Mouse (Mus musculus): ENCODE measurements at regions not wholly inside any gene's neighbourhood (a gene's known extent, or its start where the extent isn't known, plus 50 kb on each side); places are given as distances from the start of the nearest gene placed in this dataset.
"Not testable (repeated sequence)": the region's sequence is repeated elsewhere in the genome, so short reads cannot be mapped to it uniquely, and the experiment has no call there.

DNA sequence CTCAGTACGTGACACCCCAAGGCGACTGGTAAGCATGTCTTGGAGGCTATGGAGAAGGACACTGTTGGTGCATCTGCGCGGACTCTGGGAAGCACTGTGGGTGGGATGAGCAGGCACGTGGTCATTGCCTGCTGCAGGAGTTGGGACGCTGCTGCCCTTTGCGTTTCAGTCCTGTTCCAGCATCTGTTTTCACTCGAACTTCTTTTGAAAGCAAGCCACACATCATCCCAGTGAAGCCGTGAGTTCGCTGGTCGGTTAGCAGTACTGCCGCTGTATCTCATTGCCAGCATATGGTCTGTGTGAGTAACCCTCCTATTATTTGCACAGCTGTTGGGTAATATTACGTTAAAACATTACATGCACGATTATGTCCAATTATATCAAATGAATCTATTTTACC is 128.1 kb upstream of the C9orf72 start:
- intact Hi-C loops (cut with DNase I): no loop called here
- DNase-seq (ENCODE audit: extremely low spot score in 1 of 2, low spot score in 2 of 2): no peak

DNA sequence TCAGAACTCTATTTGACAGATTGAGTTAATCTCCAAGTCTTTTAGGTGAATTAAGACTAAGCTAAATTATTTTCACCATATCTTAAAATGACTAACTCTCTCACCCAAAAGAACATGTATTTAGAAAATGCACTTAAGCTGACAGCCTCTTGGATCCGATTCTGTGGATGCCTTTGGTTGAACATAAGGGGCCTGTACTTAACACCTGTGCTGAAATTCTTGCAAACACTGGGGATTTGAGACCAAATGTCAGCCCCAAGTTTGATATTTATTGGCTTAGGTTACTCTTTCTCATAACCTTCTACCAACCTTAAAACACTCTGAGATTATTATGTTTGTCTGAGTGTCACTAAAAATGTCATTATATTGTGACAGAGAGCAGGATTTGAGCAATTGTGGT is 126.6 kb upstream of the C9orf72 start:
- intact Hi-C loops (cut with DNase I): no loop called here
- no peak for DNase-seq (ENCODE audit: extremely low spot score in 1 of 2, low spot score in 2 of 2)

DNA sequence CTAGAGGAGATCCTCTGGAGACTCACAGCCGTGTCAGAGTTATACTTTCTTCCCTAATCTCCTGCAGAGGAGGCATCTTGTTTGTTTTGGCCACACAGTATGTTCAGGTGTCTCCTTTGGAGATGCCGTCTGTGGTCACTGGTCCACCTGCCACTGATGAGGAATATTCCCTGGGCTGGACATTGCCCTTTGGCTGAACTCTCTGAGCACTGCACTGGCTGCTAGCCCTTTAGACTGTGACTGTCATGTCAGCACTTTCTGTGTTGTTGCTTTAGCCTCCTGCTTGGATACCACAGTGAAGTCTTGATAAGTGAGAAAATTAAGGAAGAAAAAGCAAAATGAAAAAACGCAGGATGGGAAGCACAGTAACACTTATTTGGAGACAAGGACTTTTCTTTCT is 124.5 kb upstream of the C9orf72 start:
- no peak for DNase-seq (ENCODE audit: extremely low spot score in 1 of 2, low spot score in 2 of 2)
- intact Hi-C loops (cut with DNase I): no loop called here

DNA sequence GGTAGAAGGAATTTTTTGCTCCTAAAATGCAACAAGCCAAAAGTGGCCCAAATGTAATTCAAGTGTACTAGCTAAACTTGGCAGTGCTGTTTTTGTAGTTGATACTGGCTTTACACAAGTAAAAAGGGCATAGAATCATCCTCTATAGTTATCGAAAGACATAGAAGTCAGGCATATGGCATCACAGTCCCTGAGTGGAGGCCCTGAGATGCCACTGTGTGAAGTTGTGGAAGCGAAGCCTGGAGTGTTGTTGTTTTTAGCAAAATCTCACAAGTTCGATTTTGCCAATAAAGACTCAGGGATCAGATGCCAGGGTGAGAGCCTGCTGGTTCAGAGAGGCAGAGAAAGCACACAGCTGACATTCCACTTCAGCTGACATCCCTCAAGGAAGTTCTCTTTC is 121.6 kb upstream of the C9orf72 start:
- no peak for DNase-seq (ENCODE audit: extremely low spot score in 1 of 2, low spot score in 2 of 2)
- intact Hi-C loops (cut with DNase I): no loop called here

GRCm38 (mm10) chr4:35343751-35344150 is 117.8 kb upstream of the C9orf72 start:
- DNase-seq (ENCODE audit: extremely low spot score in 1 of 2, low spot score in 2 of 2): no peak
- intact Hi-C loops (cut with DNase I): no loop called here

DNA sequence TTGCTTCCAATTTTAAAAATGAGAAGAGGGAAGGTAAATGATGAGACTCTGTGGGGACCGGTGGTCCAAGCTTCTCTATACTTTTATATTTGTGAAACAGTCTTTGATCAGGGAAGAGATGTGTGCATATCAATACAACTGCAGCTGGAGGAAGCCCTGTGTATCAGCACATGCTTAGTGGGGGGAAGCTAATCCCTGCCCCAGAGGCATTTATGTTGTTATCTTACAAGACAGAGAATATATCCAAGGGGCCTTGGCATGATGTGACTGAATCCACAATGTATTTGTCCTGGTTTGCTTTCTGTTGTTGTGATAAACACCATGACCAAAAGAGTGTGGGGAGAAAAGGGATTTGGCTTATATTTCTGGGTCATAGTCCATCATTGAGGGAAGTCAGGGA is 105.2 kb upstream of the C9orf72 start:
- intact Hi-C loops (cut with DNase I): no loop called here

GRCm38 (mm10) chr4:35325300-35325699 is 99.3 kb upstream of the C9orf72 start:
- no peak for DNase-seq (ENCODE audit: extremely low spot score in 1 of 2, low spot score in 2 of 2)
- intact Hi-C loops (cut with DNase I): no loop called here

More for the DNA sequence above, 105.2 kb upstream of the C9orf72 start:
- DNase-seq (ENCODE audit: extremely low spot score in 1 of 2, low spot score in 2 of 2): no peak

DNA sequence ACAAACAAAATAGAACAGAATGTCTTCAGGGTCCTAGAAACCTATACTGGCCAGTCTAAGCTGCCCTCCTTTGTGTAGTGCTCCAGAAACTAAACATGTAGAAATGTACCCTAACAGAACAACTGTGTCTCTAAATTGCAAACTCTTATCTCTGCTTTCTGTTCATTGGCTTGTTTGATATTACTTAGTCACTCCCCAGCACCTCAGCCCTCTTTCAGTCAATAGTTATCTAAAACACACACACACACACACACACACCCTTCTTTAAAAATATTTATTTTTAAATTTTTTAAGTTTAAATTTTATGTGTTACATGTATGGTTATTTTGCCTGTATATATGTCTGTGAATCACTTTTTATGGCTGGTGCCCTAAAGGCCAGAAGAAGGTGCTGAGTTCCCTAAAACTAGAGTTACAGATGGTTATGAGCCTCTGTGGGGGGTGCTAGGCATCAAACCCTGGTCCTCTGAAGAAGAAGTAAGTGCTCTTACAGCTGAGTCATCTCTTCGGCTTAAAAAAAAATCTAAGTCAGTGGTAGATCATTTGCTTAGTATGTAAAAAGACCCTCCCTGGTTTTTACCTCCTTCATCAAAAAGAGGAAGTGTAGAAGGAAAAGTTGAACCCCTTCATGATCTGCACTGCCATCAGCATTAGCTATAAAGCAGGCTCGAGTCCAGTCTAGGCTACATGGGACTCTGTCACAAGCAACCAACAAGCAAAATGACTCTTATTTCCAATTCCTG is 96.6 kb upstream of the C9orf72 start:
- intact Hi-C loops (cut with DNase I): no loop called here
- DNase-seq (ENCODE audit: extremely low spot score in 1 of 2, low spot score in 2 of 2): no peak

- peak; percentile 26 to 47 for DNase-seq (ENCODE audit: extremely low spot score in 1 of 2, low spot score in 2 of 2)
- intact Hi-C loops (cut with DNase I): no loop called here
Observed at GRCm38 (mm10) chr4:35310396-35310977, 84.5 kb upstream of the C9orf72 start.

GRCm38 (mm10) chr4:35308221-35308620 is 82.2 kb upstream of the C9orf72 start:
- intact Hi-C loops (cut with DNase I): loop anchor here (10.0 kb wide), 1 partner anchor 353 kb away; no protein-coding TSS in a partner anchor
- no peak for DNase-seq (ENCODE audit: extremely low spot score in 1 of 2, low spot score in 2 of 2)

- DNase-seq (ENCODE audit: extremely low spot score in 1 of 2, low spot score in 2 of 2): no peak
- intact Hi-C loops (cut with DNase I): loop anchor here (10.0 kb wide), 1 partner anchor 350 kb away; no protein-coding TSS in a partner anchor
Observed at GRCm38 (mm10) chr4:35305210-35305609, 79.2 kb upstream of the C9orf72 start.

GRCm38 (mm10) chr4:35300848-35301247 is 74.9 kb upstream of the C9orf72 start:
- intact Hi-C loops (cut with DNase I): loop anchor here (10.0 kb wide), 1 partner anchor 346 kb away; no protein-coding TSS in a partner anchor
- DNase-seq (ENCODE audit: extremely low spot score in 1 of 2, low spot score in 2 of 2): peak in 1 of 2 experiments; percentile 17

DNA sequence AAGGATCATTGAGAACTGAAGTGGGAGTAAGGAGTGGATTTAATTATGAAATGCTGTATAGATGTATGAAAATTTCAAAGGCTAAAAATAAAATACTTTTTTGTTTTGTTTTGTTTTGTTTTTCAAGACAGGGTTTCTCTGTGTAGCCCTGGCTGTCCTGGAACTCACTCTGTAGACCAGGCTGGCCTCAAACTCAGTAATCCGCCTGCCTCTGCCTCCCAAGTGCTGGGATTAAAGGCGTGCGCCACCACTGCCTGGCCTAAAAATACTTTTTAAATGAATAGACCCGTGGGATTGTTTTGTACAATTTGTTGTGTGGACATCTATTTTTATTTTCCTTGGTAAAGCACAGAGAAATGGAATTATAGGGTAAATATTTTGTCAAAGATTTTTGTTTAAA is 74.4 kb upstream of the C9orf72 start:
- intact Hi-C loops (cut with DNase I): loop anchor here (10.0 kb wide), 1 partner anchor 346 kb away; no protein-coding TSS in a partner anchor
- not testable (repeated sequence) for DNase-seq (ENCODE audit: extremely low spot score in 1 of 2, low spot score in 2 of 2)

- DNase-seq (ENCODE audit: extremely low spot score in 1 of 2, low spot score in 2 of 2): no peak
- intact Hi-C loops (cut with DNase I): no loop called here
Observed at GRCm38 (mm10) chr4:35284611-35285010, 58.6 kb upstream of the C9orf72 start.

All from left cerebral cortex, postnatal 10 days (tissue).